Mouse (Mus musculus) erythroblast, embryonic 14.5 days (primary cell): ENCODE results near the gene Fer.

ENCODE experiments used
- GATA1 ChIP-seq: IDR thresholded peaks from 2 replicates; pipeline ENCODE4 v1.6.1; 2012; ENCODE audit warnings: low read length, inconsistent platforms, mixed read lengths
- TAL1 ChIP-seq: IDR thresholded peaks from 3 replicates; pipeline ENCODE4 v1.6.1; 2012; ENCODE audit warnings: low read length, inconsistent platforms, mixed read lengths

GRCm38 (mm10) chr17:63824141-63824540 lies 38.7 kb upstream of the Fer start:
- no peak for TF ChIP-seq GATA1
- no peak for TF ChIP-seq TAL1
